Mouse (Mus musculus) lung, postnatal 0 days (tissue): ENCODE data around the gene Ttc7.

ENCODE experiments used
- CTCF ChIP-seq: IDR thresholded peaks from 2 replicates; pipeline ENCODE4 v1.5.1; 2016; ENCODE audit warnings: antibody characterized with exemption, mild to moderate bottlenecking
- EP300 ChIP-seq: IDR thresholded peaks from 2 replicates; pipeline ENCODE4 v1.6.1; 2016; ENCODE audit warnings: antibody characterized with exemption, mild to moderate bottlenecking, control low read depth

GRCm38 (mm10) chr17:87369270-87369759 is 86.6 kb downstream of the Ttc7 start:
- no peak for TF ChIP-seq CTCF
- no peak for TF ChIP-seq EP300
